Mouse (Mus musculus): Measurements from ENCODE around the gene Tamm41.

Gene Tamm41

DNA sequence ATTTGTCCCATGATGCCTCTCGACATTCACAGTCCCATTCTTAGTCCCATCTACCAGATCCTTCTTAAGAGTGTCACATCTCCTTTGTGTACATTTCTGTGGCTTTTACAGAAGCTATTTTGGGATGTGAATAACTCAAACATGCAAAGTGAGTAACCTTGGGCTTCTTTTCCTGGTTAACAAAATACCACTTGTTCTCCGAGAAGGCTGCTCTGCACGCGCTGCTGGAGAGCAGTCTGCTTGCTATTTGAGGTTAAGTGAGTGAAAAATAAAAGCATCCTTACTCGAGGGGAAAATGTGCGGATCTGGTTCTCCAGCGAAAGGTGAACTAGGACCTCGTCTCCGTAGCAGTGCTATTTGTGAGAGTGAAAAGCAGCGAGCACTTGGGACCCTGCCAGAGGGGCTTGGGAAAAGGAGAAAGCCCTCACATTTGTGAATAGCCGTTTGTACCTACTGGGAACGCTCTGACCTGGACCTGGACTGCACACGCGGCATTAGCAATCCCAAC lies 10.1 kb downstream of the Tamm41 start:
- CTCF ChIA-PET: no interaction called here

DNA sequence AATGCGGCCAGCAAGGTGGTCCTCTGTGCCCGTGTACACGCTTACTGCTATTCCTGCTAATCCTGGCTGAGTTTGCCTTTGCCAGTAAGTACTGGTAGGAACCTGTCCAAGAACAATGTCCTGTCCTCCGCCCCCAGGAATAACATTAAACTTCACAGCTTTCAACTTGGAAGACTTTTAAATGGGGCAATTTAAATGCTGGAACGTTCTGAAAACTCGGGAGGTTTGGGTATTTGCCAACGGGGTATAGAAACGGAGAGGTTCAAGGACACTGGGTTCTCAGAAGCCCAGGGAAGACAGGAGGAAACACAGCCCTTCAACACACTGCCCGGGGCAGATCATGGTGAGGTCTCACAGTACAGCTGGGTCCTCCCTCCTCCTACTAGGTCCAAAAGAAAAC lies 14.8 kb downstream of the Tamm41 start:
- CTCF ChIA-PET: interaction anchor here (0.6 kb wide), 1 partner anchor 13 kb away, joined by 3 read pairs; no protein-coding TSS in a partner anchor

DNA sequence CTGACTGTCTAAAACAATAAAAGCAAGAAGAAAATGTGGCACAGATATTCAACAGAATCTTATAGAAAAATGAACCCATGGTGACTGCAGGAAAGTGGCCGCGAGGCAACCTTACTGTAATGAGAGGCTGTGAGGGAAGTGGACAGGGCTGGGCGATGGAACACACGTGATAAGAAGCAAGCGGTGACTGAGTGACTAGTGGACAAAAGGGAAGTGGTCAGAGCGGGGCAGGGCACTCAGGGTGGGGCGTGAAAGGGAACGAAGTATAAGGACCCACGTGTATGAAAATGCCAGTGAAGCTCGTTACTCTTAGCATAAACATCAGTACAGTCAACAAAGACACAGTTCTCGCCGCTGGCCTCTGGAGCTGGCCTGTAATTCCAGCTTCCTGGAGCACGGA lies 22.2 kb downstream of the Tamm41 start:
- CTCF ChIA-PET: interaction anchor here (0.5 to 1.0 kb wide), 2 partner anchors 41 to 85 kb away, joined by 3 to 6 read pairs; no protein-coding TSS in a partner anchor

DNA sequence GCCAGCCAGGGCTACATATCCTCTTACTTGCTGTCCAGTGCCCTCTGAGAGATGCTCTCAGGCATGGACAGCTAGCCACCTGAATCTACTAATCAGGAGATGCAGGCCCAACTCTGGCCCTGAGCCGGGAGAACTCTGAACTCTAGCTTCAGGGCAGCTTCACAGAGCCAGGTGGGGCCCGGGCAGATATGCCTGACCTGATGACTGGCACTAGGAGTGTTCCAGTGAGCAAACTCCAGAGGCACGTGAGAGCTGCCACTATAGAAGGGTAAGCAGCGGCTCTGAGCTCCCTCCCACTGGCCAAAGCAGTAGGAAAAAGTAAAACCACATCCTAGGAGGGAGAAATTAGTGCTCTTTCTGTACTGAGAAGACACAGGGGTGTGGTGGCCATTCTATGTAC lies 24.1 kb downstream of the Tamm41 start:
- CTCF ChIA-PET: interaction anchor here (1.0 kb wide), 1 partner anchor 85 kb away, joined by 3 read pairs; no protein-coding TSS in a partner anchor

DNA sequence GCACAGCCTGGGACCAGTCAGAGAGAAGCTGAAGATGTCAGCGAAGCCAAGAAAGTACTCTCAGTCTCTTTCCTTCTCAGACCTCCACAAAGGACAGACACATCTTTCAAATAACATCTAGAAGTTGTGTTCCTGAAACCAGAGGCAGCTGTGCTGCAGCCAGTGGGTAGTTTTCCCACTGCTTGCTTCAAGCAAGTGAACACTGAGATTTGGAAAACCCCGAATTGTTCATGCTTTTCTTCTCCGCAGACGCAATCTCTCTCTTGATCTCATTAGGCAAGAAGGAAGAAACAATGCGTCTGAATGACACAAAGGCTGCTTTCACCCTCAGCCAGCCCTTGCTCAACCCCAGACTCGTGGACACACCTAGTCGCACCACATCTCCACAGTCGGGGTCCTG lies 25.9 kb downstream of the Tamm41 start:
- CTCF ChIA-PET: no interaction called here

DNA sequence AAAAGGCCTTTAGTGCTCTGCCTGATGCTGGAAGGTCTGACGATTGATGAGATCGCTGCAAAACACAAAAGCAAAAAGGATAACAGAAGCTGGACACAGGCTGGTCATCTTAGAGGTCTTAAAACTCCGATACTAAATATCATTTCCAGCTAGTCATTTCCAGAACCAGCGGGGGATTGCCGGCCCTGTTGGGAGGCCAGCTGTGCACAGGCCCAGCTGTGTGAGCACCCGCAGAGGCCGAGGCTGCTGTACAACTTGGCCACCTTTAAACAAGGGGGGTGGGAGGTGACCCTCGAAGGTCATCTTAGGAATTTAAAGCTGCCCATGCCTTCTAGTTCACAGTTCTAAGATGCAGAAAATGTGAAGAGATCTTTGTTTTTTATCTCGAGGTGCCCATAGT lies 26.9 kb downstream of the Tamm41 start:
- CTCF ChIA-PET: interaction anchor here (0.6 to 2.6 kb wide), 2 partner anchors 12 to 82 kb away, joined by 3 to 13 read pairs; no protein-coding TSS in a partner anchor

DNA sequence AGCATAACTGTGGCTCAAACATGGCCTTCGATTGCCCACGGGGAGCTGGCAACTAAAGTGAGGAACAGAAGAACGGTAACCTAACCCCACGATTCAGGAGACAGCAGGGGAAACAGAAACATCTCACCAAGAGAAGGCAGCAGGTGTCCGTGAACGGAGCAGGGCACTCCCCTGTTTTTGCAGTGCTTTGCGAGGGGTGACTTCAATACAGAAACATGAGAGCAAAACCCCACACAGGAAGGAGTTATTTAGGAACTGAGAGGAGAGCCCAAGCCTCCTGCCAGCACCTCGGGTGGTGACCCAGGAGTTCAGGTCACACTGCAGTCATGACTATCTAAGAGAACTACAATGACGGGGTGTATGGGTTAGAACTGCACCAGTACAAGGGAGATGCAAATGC lies 27.4 kb downstream of the Tamm41 start:
- CTCF ChIA-PET: interaction anchor here (0.6 to 2.6 kb wide), 2 partner anchors 13 to 82 kb away, joined by 3 to 13 read pairs; no protein-coding TSS in a partner anchor

DNA sequence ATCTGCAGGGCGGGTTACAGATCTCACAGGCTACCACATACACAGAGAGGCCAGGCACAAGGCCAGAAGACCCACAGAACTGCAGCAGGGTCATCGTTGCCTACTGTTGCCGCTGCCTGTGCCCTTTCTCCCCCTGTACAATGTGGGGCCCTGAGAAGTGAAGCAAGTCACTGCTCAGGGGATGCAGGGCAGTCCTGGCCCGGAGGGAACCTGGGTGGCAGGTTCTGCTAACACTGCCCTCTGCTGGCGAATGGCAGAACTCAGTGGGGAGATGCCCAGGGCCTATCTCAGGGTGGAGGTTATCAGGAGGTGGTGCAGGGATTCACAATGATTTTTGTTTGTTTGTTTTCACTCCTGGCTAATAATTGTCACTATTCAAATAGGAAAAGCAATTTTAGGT lies 29.9 kb downstream of the Tamm41 start:
- CTCF ChIA-PET: interaction anchor here (0.6 to 1.6 kb wide), 2 partner anchors 77 to 79 kb away, joined by 3 to 8 read pairs; no protein-coding TSS in a partner anchor

DNA sequence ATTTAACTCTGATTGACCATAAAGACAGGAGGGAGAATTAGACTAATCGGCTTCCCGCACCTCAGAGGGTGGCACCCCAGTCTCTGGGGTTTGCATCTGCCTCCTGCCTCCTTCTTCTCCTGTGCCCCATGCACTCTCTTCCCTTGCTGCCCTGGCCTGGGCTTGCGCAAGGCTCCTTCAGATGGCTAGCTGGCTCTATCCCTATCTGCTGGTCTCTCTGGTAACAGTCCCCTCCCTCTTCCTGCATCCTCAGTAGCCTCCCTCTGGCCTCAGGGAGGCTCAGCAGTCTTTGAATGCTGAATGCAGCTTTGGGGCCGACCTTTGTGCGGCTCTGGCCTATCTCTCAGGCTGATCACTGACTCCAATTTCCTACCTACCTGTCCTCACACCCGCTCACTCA lies 30.7 kb downstream of the Tamm41 start:
- CTCF ChIA-PET: interaction anchor here (1.6 kb wide), 1 partner anchor 78 kb away, joined by 8 read pairs; no protein-coding TSS in a partner anchor

DNA sequence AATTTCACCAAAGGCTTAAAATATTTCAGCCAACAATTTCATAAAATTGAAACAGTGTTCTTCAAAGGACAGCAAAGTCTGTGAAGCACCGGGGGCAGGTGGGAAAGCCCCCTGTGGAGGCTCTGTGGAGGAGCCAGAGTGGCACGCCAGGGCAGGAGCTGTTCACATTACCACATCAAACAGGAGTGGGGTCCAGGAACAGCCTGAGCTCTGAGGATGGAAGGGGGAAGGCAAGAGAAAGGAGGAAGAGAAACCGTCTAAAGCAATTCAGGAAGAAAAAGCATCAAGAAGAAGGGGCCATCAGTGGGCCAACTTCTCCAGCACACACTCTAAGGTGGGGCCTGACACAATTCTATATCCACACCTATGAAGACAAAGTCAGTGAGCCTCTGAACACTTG lies 31.6 kb downstream of the Tamm41 start:
- CTCF ChIA-PET: interaction anchor here (1.6 kb wide), 1 partner anchor 77 kb away, joined by 8 read pairs; no protein-coding TSS in a partner anchor

DNA sequence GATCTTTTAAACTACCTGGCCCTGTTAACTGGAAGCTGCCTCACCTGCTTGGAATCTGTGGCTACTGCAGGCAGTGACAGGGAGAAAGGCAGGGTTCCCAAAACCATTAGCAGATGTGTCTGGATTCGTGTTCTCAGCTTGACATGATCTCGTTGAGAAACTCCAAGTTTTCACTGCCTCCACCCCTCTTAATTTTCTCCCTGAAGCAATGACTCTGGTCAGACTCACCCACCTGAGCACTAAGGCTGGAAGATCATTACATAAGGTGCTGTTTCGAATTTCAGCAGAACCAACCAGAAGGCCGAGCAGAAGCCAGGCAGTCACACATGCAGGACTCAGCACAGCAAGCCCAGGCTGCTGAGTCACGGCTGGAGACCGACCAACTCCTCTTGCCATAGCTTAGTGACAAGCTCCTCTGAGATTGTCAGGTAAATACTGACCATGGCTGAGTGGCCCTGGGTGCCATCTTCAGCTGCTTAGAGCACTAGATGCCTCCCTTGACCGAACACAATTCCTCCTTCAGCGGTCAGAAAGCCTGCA lies 32.3 kb downstream of the Tamm41 start:
- CTCF ChIA-PET: no interaction called here

DNA sequence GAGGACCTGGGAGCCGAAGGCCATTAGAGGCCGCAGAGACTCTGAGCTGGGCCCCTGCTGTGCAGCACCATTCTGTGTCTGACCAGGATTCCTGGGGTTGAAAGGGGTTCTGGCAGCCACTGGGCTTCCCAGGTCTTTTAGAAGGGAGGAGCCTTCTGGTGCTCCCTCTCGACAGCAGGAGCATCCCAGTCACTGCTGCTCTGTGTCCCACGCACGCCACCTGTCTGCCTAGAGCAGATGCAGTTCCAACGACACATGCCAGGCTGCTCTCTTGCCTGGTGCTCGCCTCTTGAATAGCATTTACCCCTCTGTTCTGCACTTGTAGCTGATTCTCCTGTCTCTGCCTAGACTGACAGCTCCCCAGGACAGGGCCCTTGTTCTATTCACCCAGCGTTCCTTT lies 33.0 kb downstream of the Tamm41 start:
- CTCF ChIA-PET: no interaction called here

DNA sequence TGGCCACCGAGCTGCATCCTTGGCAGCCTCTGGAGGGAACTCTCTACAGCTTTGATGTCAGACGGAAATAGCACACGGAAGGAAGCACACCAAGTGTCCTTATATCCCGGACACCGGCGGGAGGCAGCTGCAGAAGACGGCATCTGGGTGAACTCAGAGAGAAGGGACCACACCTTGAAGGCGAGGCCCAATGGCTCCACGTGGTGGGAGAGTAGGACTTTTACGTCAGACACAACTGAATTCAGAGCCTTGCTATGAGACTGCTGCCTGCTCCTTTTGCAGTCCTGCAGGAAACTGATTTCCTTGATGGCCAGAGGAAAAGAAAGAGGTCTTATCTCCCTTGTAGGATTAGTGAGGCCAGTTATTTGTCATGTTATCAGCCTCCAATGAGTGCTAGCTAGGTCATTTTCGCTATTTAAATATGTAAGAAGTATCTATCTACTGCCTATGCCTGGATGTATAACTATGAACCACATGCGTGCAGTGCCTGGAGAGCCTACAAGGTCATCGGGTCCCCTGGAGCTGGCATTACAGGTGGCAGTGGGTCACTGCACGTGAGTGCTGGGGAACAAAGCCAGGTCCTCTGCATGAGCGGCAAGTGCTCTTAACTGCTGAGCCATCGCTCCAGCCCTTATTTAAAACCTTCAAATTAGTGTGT lies 39.2 kb downstream of the Tamm41 start:
- CTCF ChIA-PET: no interaction called here

DNA sequence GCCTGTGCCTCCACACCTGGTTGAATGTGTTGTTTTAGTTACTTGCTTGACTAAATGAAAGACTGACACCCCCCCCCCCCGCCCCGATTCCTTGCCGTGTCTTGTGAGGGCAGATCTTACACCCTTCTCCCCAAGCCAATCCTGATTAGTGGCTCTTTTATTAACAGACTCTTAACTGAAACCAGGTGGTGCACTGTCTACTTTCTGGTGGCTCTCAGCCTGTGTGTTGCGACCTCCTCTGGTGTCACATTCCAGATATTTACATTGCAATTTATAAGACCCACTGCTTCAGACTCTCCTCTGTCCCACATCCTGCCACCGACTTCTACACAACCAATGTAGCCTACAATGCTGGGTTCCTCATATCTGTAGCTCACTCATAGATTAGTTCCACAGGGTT lies 40.2 kb downstream of the Tamm41 start:
- CTCF ChIA-PET: interaction anchor here (0.8 kb wide), 1 partner anchor 32 kb away, joined by 10 read pairs; no protein-coding TSS in a partner anchor

DNA sequence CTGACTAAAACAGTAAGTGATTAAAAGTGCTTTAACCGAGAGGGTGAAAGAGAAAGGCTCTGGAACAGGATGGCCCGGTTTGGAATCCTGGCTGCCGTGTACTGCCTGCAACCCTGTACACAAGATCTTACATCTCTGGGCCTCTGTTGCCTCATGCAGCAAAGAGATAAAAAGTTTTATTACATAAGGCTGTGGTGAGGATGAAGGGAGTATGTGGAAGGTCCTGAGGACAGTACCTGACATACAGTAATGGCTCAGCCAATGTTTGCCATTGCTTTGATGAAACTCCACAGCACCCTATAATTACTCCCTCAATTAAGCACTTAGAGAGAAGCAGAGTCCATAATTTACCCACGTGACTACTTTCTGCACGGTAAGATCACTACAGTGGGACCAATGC lies 40.8 kb downstream of the Tamm41 start:
- CTCF ChIA-PET: interaction anchor here (0.8 kb wide), 1 partner anchor 32 kb away, joined by 10 read pairs; no protein-coding TSS in a partner anchor

DNA sequence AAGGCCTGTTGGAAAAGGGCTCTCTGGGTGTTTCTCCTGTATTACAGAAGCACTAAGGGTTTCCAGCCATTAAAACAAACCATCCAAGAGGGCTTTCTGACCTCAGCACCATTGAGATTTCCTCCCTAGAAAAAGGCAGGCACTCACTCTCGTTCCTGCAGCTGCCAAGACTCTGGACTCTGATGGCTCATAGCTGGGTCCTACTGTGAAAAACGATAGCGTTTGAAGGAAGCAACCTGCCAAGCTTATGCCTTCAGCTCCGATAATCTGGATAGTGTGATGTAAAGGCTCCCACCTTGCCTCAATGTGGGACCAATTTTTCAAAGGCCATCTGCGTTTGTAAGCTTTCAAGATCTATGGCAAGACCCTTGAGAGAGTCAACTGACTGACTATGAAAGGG lies 43.6 kb downstream of the Tamm41 start:
- CTCF ChIA-PET: interaction anchor here (0.7 kb wide), 1 partner anchor 128 kb away, joined by 3 read pairs; no protein-coding TSS in a partner anchor

DNA sequence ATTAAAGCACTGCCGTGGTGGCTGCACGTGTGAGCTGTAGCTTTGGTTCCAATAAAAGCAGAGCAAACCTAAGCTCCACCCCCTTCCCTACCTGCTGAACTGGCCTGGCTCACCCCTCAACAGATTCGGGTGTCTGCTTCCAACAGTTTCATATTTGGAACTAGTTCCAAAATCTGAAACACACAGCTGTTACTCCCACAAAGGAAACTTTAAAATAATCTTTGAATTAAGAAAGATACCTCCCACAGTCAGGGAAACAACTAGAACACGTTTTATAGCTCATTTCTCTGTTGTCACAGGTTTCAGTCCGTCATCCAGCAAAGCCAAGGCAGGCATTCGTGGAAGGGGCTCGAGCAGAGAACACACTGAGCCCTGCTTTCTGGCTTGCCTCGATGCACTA lies 44.0 kb downstream of the Tamm41 start:
- CTCF ChIA-PET: interaction anchor here (0.7 kb wide), 2 partner anchors 65 to 127 kb away, joined by 3 to 5 read pairs; no protein-coding TSS in a partner anchor

DNA sequence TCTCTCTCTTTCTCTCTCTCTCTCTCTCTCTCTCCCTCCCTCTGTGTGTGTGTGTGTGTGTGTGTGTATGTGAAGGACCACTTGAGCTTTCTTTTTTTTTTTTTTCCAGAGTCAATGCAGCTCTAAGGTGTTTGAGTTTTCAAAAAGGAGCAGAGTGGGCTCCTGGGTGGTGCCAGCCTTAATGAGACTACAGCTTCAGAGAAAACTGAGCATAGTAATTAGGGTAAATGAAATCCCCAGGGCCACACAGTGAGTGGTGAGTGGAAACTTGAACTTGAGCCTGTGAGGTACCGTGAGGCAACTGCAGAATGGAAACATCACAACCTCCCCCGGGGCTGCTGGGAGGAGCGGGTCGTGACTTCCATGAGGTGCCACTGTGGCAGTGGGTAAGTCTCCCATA lies 45.8 kb downstream of the Tamm41 start:
- CTCF ChIA-PET: no interaction called here

DNA sequence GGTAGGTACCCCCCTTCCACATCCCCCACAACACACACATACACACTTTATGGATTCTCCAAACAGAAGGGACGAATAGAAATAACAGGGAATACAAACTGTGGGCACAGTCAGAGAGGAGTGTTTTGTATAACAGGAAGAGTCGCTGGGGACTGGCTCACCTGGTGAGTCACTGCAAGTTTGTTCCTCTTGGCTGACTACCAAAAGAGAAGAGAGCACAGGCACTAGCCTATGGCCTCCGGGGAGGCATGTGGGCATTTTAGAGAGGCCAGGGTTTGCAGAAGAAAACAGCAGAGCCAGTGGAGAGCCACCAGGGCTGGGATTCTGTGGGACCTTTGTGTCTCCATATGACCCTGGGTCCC lies 49.1 kb downstream of the Tamm41 start:
- CTCF ChIA-PET: no interaction called here

DNA sequence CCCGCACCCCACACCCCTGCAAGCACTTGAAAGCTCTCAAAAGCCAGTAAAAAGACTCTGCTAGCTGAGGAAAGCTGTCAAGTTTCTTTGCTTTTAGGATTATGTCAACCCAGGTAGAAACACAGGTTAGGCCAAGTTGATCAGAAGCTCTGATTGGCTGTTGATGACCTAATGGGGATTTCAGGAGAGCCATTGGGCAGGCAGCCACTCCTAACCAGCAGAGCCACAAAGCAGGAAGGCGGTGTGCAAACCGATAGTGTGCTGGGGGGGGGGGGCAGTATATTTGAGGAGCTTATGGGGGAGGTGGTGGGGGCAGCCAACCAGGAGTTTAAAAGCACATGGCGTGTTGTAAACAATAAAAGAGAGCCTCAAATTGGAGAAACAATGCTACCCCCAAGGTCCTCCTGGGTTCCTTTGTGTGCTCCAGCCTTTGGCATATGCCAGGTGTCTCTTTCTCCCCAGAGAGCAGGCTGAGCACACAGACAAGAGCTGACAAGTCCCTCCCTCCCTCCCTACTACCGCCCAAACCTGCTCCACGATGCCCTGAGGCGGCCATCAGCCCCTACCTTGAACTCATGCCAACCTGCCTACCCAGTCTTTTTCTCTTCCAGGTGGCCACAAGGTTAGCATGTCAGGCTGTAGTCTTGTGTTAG lies 49.6 kb downstream of the Tamm41 start:
- CTCF ChIA-PET: no interaction called here

DNA sequence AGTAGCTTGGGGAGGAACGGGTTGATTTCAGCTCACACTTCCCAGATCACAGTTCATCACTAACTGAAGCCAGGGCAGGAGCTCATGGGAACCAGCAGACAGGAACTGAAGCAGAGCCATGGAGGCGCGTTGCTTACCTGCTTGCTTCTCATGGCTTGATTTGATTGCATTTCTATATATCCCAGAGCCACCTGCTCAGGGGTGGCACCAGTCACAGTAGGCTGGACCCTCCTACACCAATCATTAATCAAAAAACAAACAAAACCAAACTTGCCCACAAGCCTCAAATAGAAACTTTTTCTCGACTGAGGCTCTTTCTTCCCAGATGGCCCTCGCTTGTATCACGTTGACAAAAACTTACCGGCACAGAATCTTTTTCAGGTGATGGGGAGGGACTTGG lies 55.0 kb downstream of the Tamm41 start:
- CTCF ChIA-PET: no interaction called here

DNA sequence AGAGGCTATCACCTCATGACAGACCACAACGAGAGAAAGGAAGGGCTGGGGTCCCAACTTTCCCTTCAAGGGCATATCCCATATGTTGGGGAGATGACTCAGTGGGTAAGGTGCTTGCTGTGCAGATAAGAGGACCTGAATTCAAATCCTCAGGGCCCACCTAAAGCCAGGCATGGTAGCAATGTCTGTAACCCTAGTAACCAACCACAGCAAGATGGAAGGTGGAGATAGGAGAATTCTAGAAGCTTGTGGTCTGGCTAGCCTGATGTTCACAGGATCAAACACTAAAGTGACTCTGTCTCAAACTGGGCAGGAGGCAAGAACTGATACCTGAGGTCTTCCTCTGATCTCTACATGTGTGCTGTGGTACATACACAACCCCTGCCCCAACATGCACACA lies 58.0 kb downstream of the Tamm41 start:
- CTCF ChIA-PET: no interaction called here
